Mouse (Mus musculus) monocyte, adult 5-6 weeks (primary cell): Measurements from ENCODE around the gene Olfr353. TPM values are rescaled to one million over a fixed set of nuclear protein-coding genes. Genes with fewer than 3 reads are reported as not detected.

ENCODE experiments used
- ATAC-seq: fragments of 153-309, 156-312 bp; replicated peaks from 2 replicates; pipeline ENCODE4 v1.8.0; 2017; ENCODE audit warnings: mild to moderate bottlenecking; ENCODE audit not compliant: low TSS enrichment, insufficient number of reproducible peaks, severe bottlenecking, poor library complexity, low FRiP score
- total RNA-seq: library from RNA; stranded (forward); fragments of 200-1000, 200-491, 200-594 nt; gene quantifications from 3 replicates; pipeline ENCODE4 v1.2.3, GENCODE M21; 2017

Gene Olfr353
- not detected in 3 replicates for total RNA-seq

DNA sequence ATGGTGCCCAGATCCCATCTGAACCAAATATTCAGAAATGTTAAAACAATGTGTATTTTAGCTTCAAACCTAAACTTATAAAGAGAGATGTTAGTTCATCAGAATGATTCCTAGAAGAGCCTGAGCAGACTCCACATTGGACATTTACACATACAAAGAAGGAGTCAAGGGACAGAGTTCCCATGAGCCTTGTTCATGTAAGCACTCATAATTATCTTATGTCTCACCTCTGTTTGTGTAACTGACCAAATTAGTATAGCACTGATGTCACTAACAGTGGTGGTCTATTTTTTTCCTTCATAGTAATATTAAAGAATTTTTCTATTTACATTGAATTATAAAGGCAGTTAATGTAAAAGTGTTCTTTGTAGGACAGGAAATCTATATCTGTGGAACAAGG is at the start of gene Olfr353:
Olfr353 (minus strand) TSS at position 101 of the 400 bp plus-strand sequence.
- no peak for ATAC-seq

DNA sequence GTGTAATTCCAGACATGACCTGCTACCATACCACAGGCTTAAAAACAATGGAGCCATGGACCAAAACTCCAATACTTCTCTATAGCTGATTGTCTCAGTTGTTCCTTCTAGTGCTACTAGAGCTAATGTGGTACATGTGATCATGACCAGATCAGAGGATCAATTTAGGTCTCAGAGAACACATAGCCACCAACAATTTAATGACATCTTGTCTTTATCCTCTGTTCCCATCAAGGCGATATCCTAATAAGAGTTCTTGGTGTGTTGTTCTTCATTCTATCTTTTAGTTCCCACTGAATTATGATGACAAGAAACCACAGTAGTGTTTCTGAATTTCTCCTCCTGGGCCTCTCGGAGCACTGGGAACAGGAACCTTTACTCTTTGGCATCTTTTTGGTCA is 44.1 kb upstream of the Olfr353 start, which contains the start of gene Olfr356:
Olfr356 (plus strand) TSS at position 301 of the 400 bp plus-strand sequence.
- no peak for ATAC-seq

GRCm38 (mm10) chr2:36928797-36929196 is 36.1 kb upstream of the Olfr353 start, which contains the start of gene Olfr355:
Gene Olfr355 (minus strand): TSS chr2:36928897.
- ATAC-seq, result no peak

- no peak for ATAC-seq
Observed at GRCm38 (mm10) chr2:36905380-36905779, 12.6 kb upstream of the Olfr353 start, which contains the start of gene Olfr354. Gene Olfr354 (plus strand): TSS chr2:36905680.

DNA sequence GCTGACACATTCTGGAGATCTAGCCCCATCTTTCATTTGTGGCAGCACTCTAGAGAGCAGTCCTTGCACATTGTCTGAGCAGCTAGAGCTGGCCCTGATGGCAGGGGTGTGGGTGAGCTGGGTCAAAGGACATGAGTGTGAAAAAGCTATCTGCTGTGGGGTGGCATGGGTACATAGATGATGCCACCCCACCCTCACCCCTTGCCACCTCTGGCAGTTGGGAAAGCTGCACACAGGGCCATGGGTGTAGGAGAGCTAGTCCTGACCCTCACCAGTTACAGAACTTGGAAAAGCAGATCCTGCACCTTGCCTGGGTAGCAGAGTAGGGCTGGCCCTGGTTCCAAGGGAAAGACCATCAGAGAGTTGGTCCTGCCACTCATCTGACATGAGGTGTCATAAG is 4.4 kb upstream of the Olfr353 start:
- no peak for ATAC-seq

GRCm38 (mm10) chr2:36868160-36868559 is 24.6 kb downstream of the Olfr353 start, which contains the start of gene Olfr352:
Gene Olfr352 (plus strand): TSS chr2:36868460.
- ATAC-seq, result no peak

GRCm38 (mm10) chr2:36862560-36862959 is 30.2 kb downstream of the Olfr353 start, which contains the start of gene Olfr351:
Gene Olfr351 (minus strand): TSS chr2:36862660.
- ATAC-seq, result no peak

DNA sequence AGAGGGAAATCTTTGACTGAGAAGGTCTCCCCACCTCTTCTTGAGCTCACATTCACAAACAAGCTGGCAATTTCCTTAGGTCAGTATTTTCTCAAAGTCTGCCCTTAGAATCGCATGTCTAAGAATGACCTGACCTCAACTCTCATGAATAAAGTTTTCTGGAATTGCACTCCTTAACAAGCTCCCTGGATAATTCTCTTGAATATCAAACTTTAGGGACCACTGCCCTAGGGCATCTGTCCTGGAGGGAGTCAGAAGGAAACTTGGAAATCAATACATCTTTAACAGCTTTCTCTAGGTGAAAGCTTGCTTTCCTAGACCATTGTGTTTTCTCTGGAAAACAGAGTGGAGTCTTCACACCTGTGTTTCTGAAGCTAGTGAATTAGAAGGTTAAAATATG is 46.7 kb downstream of the Olfr353 start, which contains the start of gene Olfr350:
Olfr350 (plus strand) TSS at position 301 of the 400 bp plus-strand sequence.
- no peak for ATAC-seq

Other genes starting within 250 kb of the Olfr353 start
- not detected in 3 replicates for gene Olfr346, start 207.1 kb downstream of the Olfr353 start, total RNA-seq
- gene Olfr347, start 161.0 kb downstream of the Olfr353 start, total RNA-seq, result not detected in 3 replicates
- gene Olfr348, start 108.7 kb downstream of the Olfr353 start, total RNA-seq, result not detected in 3 replicates
- gene Olfr50, start 102.4 kb downstream of the Olfr353 start, total RNA-seq, result not detected in 3 replicates
- 1.7 TPM in 1 of 3 replicates, not detected in the others for gene Olfr3, start 75.9 kb downstream of the Olfr353 start, total RNA-seq
- gene Olfr350, start 46.6 kb downstream of the Olfr353 start, total RNA-seq, result not detected in 3 replicates
- gene Olfr351, start 30.3 kb downstream of the Olfr353 start, total RNA-seq, result not detected in 3 replicates
- gene Olfr352, start 24.5 kb downstream of the Olfr353 start, total RNA-seq, result not detected in 3 replicates
- not detected in 3 replicates for gene Olfr354, start 12.7 kb upstream of the Olfr353 start, total RNA-seq
- gene Olfr355, start 36.0 kb upstream of the Olfr353 start, total RNA-seq, result not detected in 3 replicates
- gene Olfr356, start 44.2 kb upstream of the Olfr353 start, total RNA-seq, result not detected in 3 replicates
- gene Olfr357, start 100.9 kb upstream of the Olfr353 start, total RNA-seq, result not detected in 3 replicates
- gene Olfr358, start 116.4 kb upstream of the Olfr353 start, total RNA-seq, result not detected in 3 replicates
- not detected in 3 replicates for gene Olfr360, start 172.8 kb upstream of the Olfr353 start, total RNA-seq
- not detected in 3 replicates for gene Olfr361, start 196.4 kb upstream of the Olfr353 start, total RNA-seq
- gene Olfr362, start 225.0 kb upstream of the Olfr353 start, total RNA-seq, result not detected in 3 replicates
- not detected in 3 replicates for gene Olfr364-ps1, start 246.4 kb upstream of the Olfr353 start, total RNA-seq